ENCODE assay signal across 11 mouse cellular contexts in genomic region chr6:17308661-17309060, GRCm38 (mm10). TPM values are rescaled to one million over a fixed set of nuclear protein-coding genes. Genes with fewer than 3 reads are reported as not detected.
DNase-seq lines count a peak whose midpoint lies in the region; ATAC-seq lines count a peak whose summit lies in the region.
"Had no signal": no experiment of that assay in that cellular context is flagged by ENCODE, and none has a peak within 500 bp of the region (broad histone marks: within the 10 kb centered on the region; RNA-seq: fewer than 3 reads in every experiment).

No protein-coding gene starts in this region.

- WGBS in kidney, embryonic 14.5 days, result 48% methylated on average over 2 of the region's 2 CpGs
- WGBS in heart, embryonic 12.5 days, result 37% methylated on average over 2 of the region's 2 CpGs
- 42% methylated on average over 2 of the region's 2 CpGs for WGBS in hindbrain, embryonic 12.5 days

- no peak overlapping the region for H3K27ac ChIP-seq in kidney, embryonic 14.5 days (ENCODE audit: low read depth, low read length)
- no peak overlapping the region for H3K27ac ChIP-seq in heart, embryonic 12.5 days (ENCODE audit: poor library complexity, severe bottlenecking)
- no peak overlapping the region for H3K27ac ChIP-seq in hindbrain, embryonic 12.5 days
- H3K27ac ChIP-seq: macrophage; neural tube, embryonic 12.5 days had no signal

- ATAC-seq in kidney, embryonic 14.5 days (ENCODE audit: low FRiP score, low TSS enrichment), result no peak
- ATAC-seq in heart, embryonic 12.5 days (ENCODE audit: insufficient number of reproducible peaks, low FRiP score), result no peak
- ATAC-seq in hindbrain, embryonic 12.5 days (ENCODE audit: low FRiP score), result no peak

- H3K4me1 ChIP-seq in kidney, embryonic 14.5 days (ENCODE audit: control insufficient read depth, insufficient read depth, low read length), result 0 out of 2 replicates have a peak, but pooled peaks cover 7% of the 10 kb centered on the region
- peaks cover 11% of the 10 kb centered on the region for H3K4me1 ChIP-seq in heart, embryonic 12.5 days (replicated peaks)
- peaks cover 22% of the 10 kb centered on the region for H3K4me1 ChIP-seq in hindbrain, embryonic 12.5 days

- peak overlapping the region; percentile 50; the same call in 1 of the 2 replicates for H3K4me3 ChIP-seq in kidney, embryonic 14.5 days (ENCODE audit: low read length)
- no peak overlapping the region for H3K4me3 ChIP-seq in heart, embryonic 12.5 days
- H3K4me3 ChIP-seq in hindbrain, embryonic 12.5 days, result no peak overlapping the region
- H3K4me3 ChIP-seq: neural tube, embryonic 12.5 days had no signal

- H3K9ac ChIP-seq in kidney, embryonic 14.5 days (ENCODE audit: low read depth, low read length), result no peak overlapping the region
- H3K9ac ChIP-seq in heart, embryonic 12.5 days, result no peak overlapping the region
- no peak overlapping the region for H3K9ac ChIP-seq in hindbrain, embryonic 12.5 days
- H3K9ac ChIP-seq: neural tube, embryonic 12.5 days had no signal

- H3K36me3 ChIP-seq in kidney, embryonic 14.5 days (ENCODE audit: control insufficient read depth, insufficient read depth, low read length), result no peaks in the 10 kb centered on the region
- H3K36me3 ChIP-seq in heart, embryonic 12.5 days, result no peaks in the 10 kb centered on the region
- no peaks in the 10 kb centered on the region for H3K36me3 ChIP-seq in hindbrain, embryonic 12.5 days
- H3K36me3 ChIP-seq: neural tube, embryonic 12.5 days had no signal

- no peak for DNase-seq in kidney, adult 18-20 months
- DNase-seq in adrenal gland, postnatal 14 days, result peak; percentile 38
- DNase-seq in lung, postnatal 14 days, result peak; percentile 41
- DNase-seq in thymus, postnatal 25 days, result no peak
- no peak for DNase-seq in thymus, postnatal 0 days (ENCODE audit: low spot score)

- H3K27me3 ChIP-seq in kidney, embryonic 14.5 days (ENCODE audit: control insufficient read depth, insufficient read depth, low read length), result peaks cover 9% of the 10 kb centered on the region; the same call in 1 of the 2 replicates
- peaks cover 3% of the 10 kb centered on the region for H3K27me3 ChIP-seq in heart, embryonic 12.5 days (replicated peaks)
- H3K27me3 ChIP-seq in hindbrain, embryonic 12.5 days, result peaks cover 25% of the 10 kb centered on the region
- H3K27me3 ChIP-seq: Patski had no signal

- H3K4me2 ChIP-seq in kidney, embryonic 14.5 days (replicated peaks; ENCODE audit: low read depth, low read length), result no peak overlapping the region; the same call in 1 of the 2 replicates
- peak overlapping the region; percentile 36 for H3K4me2 ChIP-seq in heart, embryonic 12.5 days
- no peak overlapping the region for H3K4me2 ChIP-seq in hindbrain, embryonic 12.5 days (replicated peaks)

- H3K9me3 ChIP-seq in kidney, embryonic 14.5 days (ENCODE audit: control insufficient read depth, low read length), result no peaks in the 10 kb centered on the region
- H3K9me3 ChIP-seq in heart, embryonic 12.5 days (replicated peaks), result no peaks in the 10 kb centered on the region
- no peaks in the 10 kb centered on the region for H3K9me3 ChIP-seq in hindbrain, embryonic 12.5 days (replicated peaks)
- H3K9me3 ChIP-seq: neural tube, embryonic 12.5 days had no signal

RNA-seq across cellular contexts. Expression of gene Cav1, which starts 2.5 kb away (rescaled TPM):
- polyA plus RNA-seq in kidney, embryonic 14.5 days (2014; fragmentation: Nextera tagmentation; extraction: Ambion mirVana), result 49.2 and 52.9 TPM in 2 replicates
- total RNA-seq in adrenal gland, postnatal 14 days (2021), result 381 and 383 TPM in 2 replicates
- 67.2 and 75.0 TPM in 2 replicates for polyA plus RNA-seq in heart, embryonic 12.5 days (2016; fragmentation: Nextera tagmentation; extraction: Ambion mirVana)
- polyA plus RNA-seq in hindbrain, embryonic 12.5 days (2016; fragmentation: Nextera tagmentation; extraction: Ambion mirVana), result 15.3 and 17.3 TPM in 2 replicates
- polyA plus RNA-seq in thymus, postnatal 0 days (2015; fragmentation: Nextera tagmentation; extraction: Ambion mirVana), result 42.1 and 46.4 TPM in 2 replicates

RNA-seq across cellular contexts. Expression of gene Cav2, which starts 27.7 kb away (rescaled TPM):
- polyA plus RNA-seq in kidney, embryonic 14.5 days (2014; fragmentation: Nextera tagmentation; extraction: Ambion mirVana), result 18.7 and 19.8 TPM in 2 replicates
- total RNA-seq in adrenal gland, postnatal 14 days (2021), result 55.3 and 61.5 TPM in 2 replicates
- 19.1 and 22.5 TPM in 2 replicates for polyA plus RNA-seq in heart, embryonic 12.5 days (2016; fragmentation: Nextera tagmentation; extraction: Ambion mirVana)
- polyA plus RNA-seq in hindbrain, embryonic 12.5 days (2016; fragmentation: Nextera tagmentation; extraction: Ambion mirVana), result 8.4 and 8.5 TPM in 2 replicates
- polyA plus RNA-seq in thymus, postnatal 0 days (2015; fragmentation: Nextera tagmentation; extraction: Ambion mirVana), result 10.4 and 11.1 TPM in 2 replicates

Comparison
In these comparisons a context has a peak if more than half of its experiments do, and no peak if none do; other contexts are left out.
1. DNase-seq: peak in adrenal gland, postnatal 14 days (single experiment) and lung, postnatal 14 days (single experiment); none in kidney, adult 18-20 months (single experiment), thymus, postnatal 25 days (single experiment) and thymus, postnatal 0 days (single experiment).